Mouse (Mus musculus) adrenal gland, adult (tissue): ENCODE results near the gene Stra8.

ENCODE experiments used
- DNase-seq, 2 experiments: peaks; one replicate each; pipeline ENCODE4 v3.0.0; 2022 to 2023; ENCODE audit warnings: low spot score in 1 of 2; ENCODE audit not compliant: inconsistent age in 2 of 2

Stra8 gene

GRCm38 (mm10) chr6:34939451-34939850, 19.5 kb downstream of the Stra8 start:
- DNase-seq: no peak

- DNase-seq: no peak
These were observed 21.5 kb downstream of the Stra8 start for GRCm38 (mm10) chr6:34941496-34941895.

- no peak for DNase-seq
These were observed 22.5 kb downstream of the Stra8 start for GRCm38 (mm10) chr6:34942446-34942845.

- no peak for DNase-seq
These were observed 23.5 kb downstream of the Stra8 start for GRCm38 (mm10) chr6:34943499-34943898.

- no peak for DNase-seq
These were observed 26.6 kb downstream of the Stra8 start for GRCm38 (mm10) chr6:34946486-34947079.

- no peak for DNase-seq
These were observed 28.5 kb downstream of the Stra8 start for GRCm38 (mm10) chr6:34948461-34948860.

GRCm38 (mm10) chr6:34951518-34951917, 31.6 kb downstream of the Stra8 start:
- DNase-seq: no peak

- DNase-seq: no peak
These were observed 32.1 kb downstream of the Stra8 start for GRCm38 (mm10) chr6:34951956-34952667.

- DNase-seq: peak; percentile 15 to 59
These were observed 35.2 kb downstream of the Stra8 start for GRCm38 (mm10) chr6:34954926-34955861.

GRCm38 (mm10) chr6:34955862-34956241, 35.9 kb downstream of the Stra8 start:
- DNase-seq: no peak

- DNase-seq: peak; percentile 23 to 41
These were observed 39.2 kb downstream of the Stra8 start for GRCm38 (mm10) chr6:34959131-34959530.

- no peak for DNase-seq
These were observed 44.6 kb downstream of the Stra8 start for GRCm38 (mm10) chr6:34964550-34964949.

- peak in 1 of 2 experiments; percentile 12 for DNase-seq
These were observed 46.0 kb downstream of the Stra8 start for GRCm38 (mm10) chr6:34965819-34966539.

GRCm38 (mm10) chr6:34971181-34971580, 51.2 kb downstream of the Stra8 start:
- no peak for DNase-seq

GRCm38 (mm10) chr6:34979291-34979690, 59.3 kb downstream of the Stra8 start:
- no peak for DNase-seq

GRCm38 (mm10) chr6:34980661-34981060, 60.7 kb downstream of the Stra8 start:
- no peak for DNase-seq

- no peak for DNase-seq
These were observed 67.2 kb downstream of the Stra8 start for GRCm38 (mm10) chr6:34987085-34987645.

GRCm38 (mm10) chr6:34988081-34988761, 68.3 kb downstream of the Stra8 start, which contains the start of gene Slc23a4:
TSS of gene Slc23a4 (minus strand) at chr6:34988404.
- DNase-seq: no peak
